Mouse (Mus musculus) thymus, adult 18-20 months (tissue): ENCODE results near the gene Cmtm2b.

ENCODE experiments used
- DNase-seq, 2 experiments: peaks; one replicate each; pipeline ENCODE4 v3.0.0; 2022; ENCODE audit warnings: mixed read lengths in 2 of 2

Cmtm2b gene

GRCm38 (mm10) chr8:104342426-104342825 lies 20.4 kb downstream of the Cmtm2b start:
- DNase-seq = no peak

- peak; percentile 58 to 68 for DNase-seq
Measured at GRCm38 (mm10) chr8:104343957-104344356, 21.9 kb downstream of the Cmtm2b start.

- no peak for DNase-seq
Measured at GRCm38 (mm10) chr8:104344622-104345021, 22.6 kb downstream of the Cmtm2b start.

GRCm38 (mm10) chr8:104346706-104347105 lies 24.7 kb downstream of the Cmtm2b start:
- DNase-seq = no peak

GRCm38 (mm10) chr8:104348971-104349370 lies 26.9 kb downstream of the Cmtm2b start:
- DNase-seq = no peak

- no peak for DNase-seq
Measured at GRCm38 (mm10) chr8:104350047-104350446, 28.0 kb downstream of the Cmtm2b start.

GRCm38 (mm10) chr8:104353186-104353585 lies 31.2 kb downstream of the Cmtm2b start:
- DNase-seq = no peak

GRCm38 (mm10) chr8:104354504-104354903 lies 32.5 kb downstream of the Cmtm2b start:
- no peak for DNase-seq

GRCm38 (mm10) chr8:104358637-104359036 lies 36.6 kb downstream of the Cmtm2b start:
- DNase-seq = no peak

GRCm38 (mm10) chr8:104359778-104360456 lies 37.9 kb downstream of the Cmtm2b start:
- DNase-seq = no peak

GRCm38 (mm10) chr8:104365695-104366094 lies 43.7 kb downstream of the Cmtm2b start:
- no peak for DNase-seq

- no peak for DNase-seq
Measured at GRCm38 (mm10) chr8:104367398-104367797, 45.4 kb downstream of the Cmtm2b start.

- no peak for DNase-seq
Measured at GRCm38 (mm10) chr8:104369591-104369990, 47.6 kb downstream of the Cmtm2b start.

- DNase-seq = no peak
Measured at GRCm38 (mm10) chr8:104370071-104370470, 48.0 kb downstream of the Cmtm2b start.

GRCm38 (mm10) chr8:104371121-104371520 lies 49.1 kb downstream of the Cmtm2b start:
- no peak for DNase-seq

- no peak for DNase-seq
Measured at GRCm38 (mm10) chr8:104373779-104374178, 51.7 kb downstream of the Cmtm2b start.

GRCm38 (mm10) chr8:104374269-104374668 lies 52.2 kb downstream of the Cmtm2b start:
- DNase-seq = no peak

GRCm38 (mm10) chr8:104374864-104375846 lies 53.1 kb downstream of the Cmtm2b start:
- no peak for DNase-seq

- no peak for DNase-seq
Measured at GRCm38 (mm10) chr8:104375959-104376358, 53.9 kb downstream of the Cmtm2b start.

- DNase-seq = no peak
Measured at GRCm38 (mm10) chr8:104376669-104377068, 54.6 kb downstream of the Cmtm2b start.

GRCm38 (mm10) chr8:104379301-104379836 lies 57.3 kb downstream of the Cmtm2b start:
- DNase-seq = no peak

GRCm38 (mm10) chr8:104380269-104380668 lies 58.2 kb downstream of the Cmtm2b start:
- DNase-seq = no peak
